Mouse (Mus musculus): ENCODE measurements at regions not wholly inside any gene's neighbourhood (a gene's known extent, or its start where the extent isn't known, plus 50 kb on each side); places are given as distances from the start of the nearest gene placed in this dataset.

- Histone ChIP-seq H3K4me2 (ENCODE audit: low read length) (no peak overlapping the region), H3K36me3 (ENCODE audit: insufficient read depth, low read length) (no peaks in the 10 kb centered on the region), H3K9me3 (replicated peaks; ENCODE audit: low read length) (no peaks in the 10 kb centered on the region), H3K4me3 (replicated peaks; ENCODE audit: low read depth, low read length) (no peak overlapping the region), H3K27me3 (ENCODE audit: insufficient read depth, low read length) (no peaks in the 10 kb centered on the region), H3K9ac (ENCODE audit: low read depth, low read length) (no peak overlapping the region), H3K27ac (no peak overlapping the region), H3K4me1 (replicated peaks; ENCODE audit: insufficient read depth, low read length) (no peaks in the 10 kb centered on the region; the same call in 1 of the 2 replicates)
- 42% methylated on average over 20 of the region's 20 CpGs for WGBS
- no peak for TF ChIP-seq CTCF (IDR thresholded peaks at IDR 0.05; ENCODE audit: low read depth)
- ATAC-seq (replicated peaks; ENCODE audit: low FRiP score, low read depth) (no peak), DNase-seq (ENCODE audit: low spot score) (no peak)
These were observed 52.2 kb upstream of the Kcng1 start for GRCm38 (mm10) chr2:168333552-168334240.

GRCm38 (mm10) chr2:168332972-168333371 is 51.4 kb upstream of the Kcng1 start:
- DNase-seq (ENCODE audit: low spot score) = peak; percentile 48
- no peaks in the 10 kb centered on the region; the same call in 1 of the 2 replicates for H3K4me1 ChIP-seq (replicated peaks; ENCODE audit: insufficient read depth, low read length)
- no peak for TF ChIP-seq CTCF (IDR thresholded peaks at IDR 0.05; ENCODE audit: low read depth)
- no peak overlapping the region for H3K4me2 ChIP-seq (ENCODE audit: low read length)
- H3K27me3 ChIP-seq (ENCODE audit: insufficient read depth, low read length) = no peaks in the 10 kb centered on the region
- no peaks in the 10 kb centered on the region for H3K9me3 ChIP-seq (replicated peaks; ENCODE audit: low read length)
- no peak overlapping the region for H3K9ac ChIP-seq (ENCODE audit: low read depth, low read length)
- no peak overlapping the region for H3K27ac ChIP-seq
- no peaks in the 10 kb centered on the region for H3K36me3 ChIP-seq (ENCODE audit: insufficient read depth, low read length)
- H3K4me3 ChIP-seq (replicated peaks; ENCODE audit: low read depth, low read length) = no peak overlapping the region
- 22% methylated on average over 6 of the region's 6 CpGs for WGBS
- no peak for ATAC-seq (replicated peaks; ENCODE audit: low FRiP score, low read depth)

Measured in kidney, postnatal 0 days (tissue).